Mouse (Mus musculus): ENCODE data around the gene Cadm1. TPM values are rescaled to one million over a fixed set of nuclear protein-coding genes. Genes with fewer than 3 reads are reported as not detected.
A peak's percentile ranks its signal among the peaks of the same experiment; 100 is the strongest.

Gene Cadm1
- polyA plus RNA-seq, 1 experiment: 1.4 TPM

- Histone ChIP-seq H3K27ac (ENCODE audit: insufficient read depth, low read depth, low read length) (no peak overlapping the region), H3K4me3 (ENCODE audit: low read depth, low read length) (peak overlapping the region; percentile 90)
These were observed 1.2 kb downstream of the Cadm1 start for GRCm38 (mm10) chr9:47530922-47531850.

DNA sequence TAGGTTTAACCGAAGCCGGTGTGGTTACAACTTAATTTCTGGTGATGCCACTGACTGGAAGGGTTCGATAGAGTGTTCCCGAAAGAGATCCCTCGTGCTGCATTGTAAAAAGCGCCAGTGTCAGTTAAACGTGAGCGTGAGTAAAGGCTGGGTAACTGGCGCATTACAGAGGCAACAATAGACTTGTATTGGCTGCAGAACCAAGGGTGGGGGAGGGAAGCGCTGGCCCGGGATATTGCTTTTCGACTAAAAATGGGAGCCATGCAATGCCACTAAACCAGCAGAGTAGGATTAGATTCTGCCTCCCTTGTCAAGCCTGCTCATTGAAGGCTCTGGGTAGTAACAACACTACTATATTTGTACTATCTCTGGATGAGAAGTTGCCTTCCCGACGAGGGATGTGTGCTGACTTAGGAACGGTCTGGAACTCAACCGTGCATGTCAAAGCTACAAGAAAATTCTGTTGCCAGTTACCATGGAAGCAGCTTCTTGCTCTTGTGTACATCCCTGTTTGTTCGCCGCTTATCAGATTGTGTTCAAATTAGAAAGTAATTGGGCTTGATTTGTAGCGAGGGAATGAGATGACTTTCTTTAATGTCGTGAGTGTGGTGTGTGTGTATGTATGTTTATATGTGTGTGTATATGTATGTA lies 2.4 kb downstream of the Cadm1 start:
- Histone ChIP-seq H3K27ac (ENCODE audit: insufficient read depth, low read depth, low read length) (no peak overlapping the region), H3K27me3 (ENCODE audit: control insufficient read depth, insufficient read depth, low read length) (peaks cover 48% of the 10 kb centered on the region), H3K4me3 (ENCODE audit: low read depth, low read length) (no peak overlapping the region), H3K36me3 (ENCODE audit: control insufficient read depth, insufficient read depth, low read length) (no peaks in the 10 kb centered on the region), H3K4me1 (ENCODE audit: control insufficient read depth, insufficient read depth, insufficient read length, low read length) (peaks cover 16% of the 10 kb centered on the region)
- 13% methylated on average over 20 of the region's 20 CpGs for WGBS
- TF ChIP-seq CTCF (IDR thresholded peaks at IDR 0.05; ENCODE audit: extremely low read depth, insufficient read length, insufficient replicate concordance, low read depth, low read length): no peak
- no peak for TF ChIP-seq POLR2A (IDR thresholded peaks at IDR 0.05; ENCODE audit: low read depth, low read length)

More at GRCm38 (mm10) chr9:47530922-47531850, 1.2 kb downstream of the Cadm1 start:
- Histone ChIP-seq H3K4me1 (ENCODE audit: control insufficient read depth, insufficient read depth, insufficient read length, low read length) (peaks cover 16% of the 10 kb centered on the region), H3K36me3 (ENCODE audit: control insufficient read depth, insufficient read depth, low read length) (no peaks in the 10 kb centered on the region), H3K27me3 (ENCODE audit: control insufficient read depth, insufficient read depth, low read length) (peaks cover 48% of the 10 kb centered on the region)
- no peak for TF ChIP-seq CTCF (IDR thresholded peaks at IDR 0.05; ENCODE audit: extremely low read depth, insufficient read length, insufficient replicate concordance, low read depth, low read length)
- no peak for TF ChIP-seq POLR2A (IDR thresholded peaks at IDR 0.05; ENCODE audit: low read depth, low read length)
- under 1% methylated on average over 109 of the region's 110 CpGs for whole genome bisulfite sequencing

DNA sequence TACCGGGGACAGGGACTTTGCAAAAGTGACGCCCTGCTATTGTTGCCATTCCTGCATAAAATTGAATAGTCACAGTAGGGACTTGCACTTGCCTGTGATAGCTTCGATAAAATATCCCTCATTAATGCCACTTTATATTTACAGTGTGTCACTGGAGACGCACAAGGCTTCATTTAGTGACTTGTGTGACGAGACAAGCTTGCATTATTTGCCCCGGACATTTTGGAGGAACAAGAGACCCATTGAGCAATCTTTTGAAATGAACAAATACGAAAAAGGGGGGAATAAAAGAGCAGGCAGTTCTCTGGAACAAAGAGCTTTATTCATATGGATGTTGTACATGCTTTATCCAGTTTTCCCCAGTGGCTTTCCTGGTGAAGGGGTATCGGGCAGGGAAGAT lies 3.5 kb downstream of the Cadm1 start:
- peaks cover 16% of the 10 kb centered on the region for H3K4me1 ChIP-seq (ENCODE audit: control insufficient read depth, insufficient read depth, insufficient read length, low read length)
- WGBS: 54% methylated on average over 8 of the region's 8 CpGs
- H3K4me3 ChIP-seq (ENCODE audit: low read depth, low read length): no peak overlapping the region
- no peak overlapping the region for H3K27ac ChIP-seq (ENCODE audit: insufficient read depth, low read depth, low read length)
- no peaks in the 10 kb centered on the region for H3K36me3 ChIP-seq (ENCODE audit: control insufficient read depth, insufficient read depth, low read length)
- TF ChIP-seq CTCF (IDR thresholded peaks at IDR 0.05; ENCODE audit: extremely low read depth, insufficient read length, insufficient replicate concordance, low read depth, low read length) (no peak), POLR2A (IDR thresholded peaks at IDR 0.05; ENCODE audit: low read depth, low read length) (no peak)
- peaks cover 48% of the 10 kb centered on the region for H3K27me3 ChIP-seq (ENCODE audit: control insufficient read depth, insufficient read depth, low read length)

DNA sequence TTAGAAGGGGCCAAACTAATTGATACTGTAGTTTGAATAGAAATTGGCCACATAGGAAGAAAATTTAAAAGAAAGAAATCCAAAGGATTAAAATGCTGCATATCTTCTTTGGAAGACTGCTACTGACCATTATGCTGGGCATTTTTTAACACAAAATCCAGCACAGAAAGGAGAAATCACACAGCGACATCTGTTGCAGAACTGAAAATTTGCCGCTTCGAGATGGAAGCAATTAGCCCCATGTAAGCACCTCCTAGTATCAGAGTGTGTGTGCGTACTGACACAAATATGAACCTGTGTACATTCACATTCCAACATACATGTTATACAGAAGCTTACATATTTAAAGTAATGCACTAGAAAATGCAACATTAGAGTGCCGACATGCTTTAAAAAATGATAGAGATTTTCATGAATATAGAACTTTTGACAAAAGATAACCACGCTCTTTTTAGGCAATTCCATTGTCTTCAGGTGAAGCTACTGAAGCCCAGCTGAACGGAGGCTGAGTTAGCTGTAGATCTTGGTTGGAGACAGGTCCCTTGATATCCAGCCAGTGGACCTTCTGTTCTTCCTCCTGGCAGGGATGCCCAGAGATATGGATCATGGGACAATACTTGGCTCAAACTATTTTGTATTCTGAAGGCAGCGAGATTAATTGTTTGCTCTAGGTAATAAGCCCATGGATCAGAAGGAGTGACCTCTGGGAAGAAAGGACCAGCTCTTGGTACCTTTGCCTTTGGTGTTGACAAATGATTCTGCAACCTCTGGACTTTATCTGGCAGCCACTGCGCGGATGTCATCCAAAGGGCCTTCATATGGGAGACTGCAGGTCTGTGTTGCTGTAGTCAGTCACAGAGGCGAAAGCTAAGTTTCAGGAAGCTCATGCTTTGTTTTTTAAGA lies 4.9 kb downstream of the Cadm1 start:
- H3K4me1 ChIP-seq (ENCODE audit: control insufficient read depth, insufficient read depth, insufficient read length, low read length): peaks cover 15% of the 10 kb centered on the region
- no peaks in the 10 kb centered on the region for H3K36me3 ChIP-seq (ENCODE audit: control insufficient read depth, insufficient read depth, low read length)
- WGBS: 81% methylated on average over 11 of the region's 11 CpGs
- H3K27me3 ChIP-seq (ENCODE audit: control insufficient read depth, insufficient read depth, low read length): peaks cover 36% of the 10 kb centered on the region
- no peak overlapping the region for H3K27ac ChIP-seq (ENCODE audit: insufficient read depth, low read depth, low read length)
- no peak overlapping the region for H3K4me3 ChIP-seq (ENCODE audit: low read depth, low read length)
- TF ChIP-seq CTCF (IDR thresholded peaks at IDR 0.05; ENCODE audit: extremely low read depth, insufficient read length, insufficient replicate concordance, low read depth, low read length): no peak
- no peak for TF ChIP-seq POLR2A (IDR thresholded peaks at IDR 0.05; ENCODE audit: low read depth, low read length)

DNA sequence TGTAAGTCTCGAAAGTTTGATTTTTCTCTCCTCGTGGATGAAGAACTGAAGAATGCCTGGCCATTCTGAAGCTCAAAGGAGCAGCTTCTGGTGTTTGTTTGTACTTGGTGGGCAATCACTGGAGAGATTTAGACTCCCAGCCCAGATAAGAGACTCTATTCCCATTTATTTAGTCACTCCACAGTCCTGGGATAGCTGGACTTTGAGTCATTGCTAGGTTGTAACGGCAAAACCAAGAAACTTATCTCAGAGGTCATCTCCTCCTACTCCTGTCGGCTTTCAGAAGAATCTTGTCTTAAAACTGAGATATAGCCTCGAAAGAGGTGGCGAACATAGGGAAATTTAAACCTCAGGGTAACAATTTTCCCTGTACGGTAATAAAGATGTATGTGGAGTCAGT lies 15.3 kb downstream of the Cadm1 start:
- Histone ChIP-seq H3K4me1 (ENCODE audit: control insufficient read depth, insufficient read depth, insufficient read length, low read length) (no peaks in the 10 kb centered on the region), H3K36me3 (ENCODE audit: control insufficient read depth, insufficient read depth, low read length) (no peaks in the 10 kb centered on the region), H3K27me3 (ENCODE audit: control insufficient read depth, insufficient read depth, low read length) (peaks cover 17% of the 10 kb centered on the region), H3K27ac (ENCODE audit: insufficient read depth, low read depth, low read length) (no peak overlapping the region), H3K4me3 (ENCODE audit: low read depth, low read length) (no peak overlapping the region)
- 17% methylated on average over 7 of the region's 7 CpGs for WGBS
- TF ChIP-seq POLR2A (IDR thresholded peaks at IDR 0.05; ENCODE audit: low read depth, low read length) (no peak), CTCF (IDR thresholded peaks at IDR 0.05; ENCODE audit: extremely low read depth, insufficient read length, insufficient replicate concordance, low read depth, low read length) (no peak)

- Histone ChIP-seq H3K36me3 (ENCODE audit: control insufficient read depth, insufficient read depth, low read length) (no peaks in the 10 kb centered on the region), H3K4me1 (ENCODE audit: control insufficient read depth, insufficient read depth, insufficient read length, low read length) (no peaks in the 10 kb centered on the region), H3K27ac (ENCODE audit: insufficient read depth, low read depth, low read length) (no peak overlapping the region), H3K27me3 (ENCODE audit: control insufficient read depth, insufficient read depth, low read length) (peaks cover 17% of the 10 kb centered on the region), H3K4me3 (ENCODE audit: low read depth, low read length) (no peak overlapping the region)
- no peak for TF ChIP-seq CTCF (IDR thresholded peaks at IDR 0.05; ENCODE audit: extremely low read depth, insufficient read length, insufficient replicate concordance, low read depth, low read length)
- 17% methylated on average over 12 of the region's 12 CpGs for WGBS
These were observed 15.7 kb downstream of the Cadm1 start for GRCm38 (mm10) chr9:47545667-47546066.
